Mouse (Mus musculus) forebrain, embryonic 11.5 days (tissue): ENCODE data around the gene Mbd3. TPM values are rescaled to one million over a fixed set of nuclear protein-coding genes. Genes with fewer than 3 reads are reported as not detected.

Experiments used
- ATAC-seq: fragments of 200-750 bp; cut with Nextera tagmentation; replicated peaks from 2 replicates; pipeline ENCODE4 v1.8.0; 2017; ENCODE audit warnings: moderate TSS enrichment; ENCODE audit not compliant: low FRiP score
- DNase-seq: peaks from one replicate; pipeline ENCODE4 v3.0.0-alpha.2; 2017; ENCODE audit warnings: low spot score
- H3K27ac ChIP-seq: fragments of 300-500 bp; sonication (generic); 2 replicates; pipeline ENCODE4 v1.5.1; 2014; ENCODE audit warnings: low read depth, low read length
- H3K27me3 ChIP-seq: fragments of 300-500 bp; sonication (generic); 2 replicates; pipeline ENCODE4 v1.6.1; 2014; ENCODE audit warnings: mild to moderate bottlenecking, low read length, mixed read lengths; ENCODE audit not compliant: control insufficient read depth, insufficient read depth
- H3K36me3 ChIP-seq: fragments of 300-500 bp; sonication (generic); 2 replicates; pipeline ENCODE4 v1.6.1; 2014; ENCODE audit warnings: mild to moderate bottlenecking, low read length, moderate library complexity, mixed read lengths; ENCODE audit not compliant: control insufficient read depth, insufficient read depth
- H3K4me1 ChIP-seq: fragments of 300-500 bp; sonication (generic); replicated peaks from 2 replicates; pipeline ENCODE4 v1.6.1; 2014; ENCODE audit warnings: low read length, mixed read lengths; ENCODE audit not compliant: control insufficient read depth, insufficient read depth
- H3K4me2 ChIP-seq: fragments of 300-500 bp; sonication (generic); 2 replicates; pipeline ENCODE4 v1.6.1; 2014; ENCODE audit warnings: low read depth, mild to moderate bottlenecking, low read length, moderate library complexity, mixed read lengths; ENCODE audit not compliant: severe bottlenecking
- H3K4me3 ChIP-seq: fragments of 300-500 bp; sonication (generic); 2 replicates; pipeline ENCODE4 v1.5.1; 2014; ENCODE audit warnings: low read depth, low read length
- H3K9ac ChIP-seq: fragments of 300-500 bp; sonication (generic); 2 replicates; pipeline ENCODE4 v1.6.1; 2014; ENCODE audit warnings: low read length
- H3K9me3 ChIP-seq: fragments of 300-500 bp; sonication (generic); 2 replicates; pipeline ENCODE4 v1.6.1; 2016; ENCODE audit warnings: low read length, mixed read lengths; ENCODE audit not compliant: control insufficient read depth
- WGBS: fragments of 180-500 bp; shearing (Covaris S2); extraction: QIAGEN DNeasy Blood & Tissue Kit; methylation state at CpG from one replicate; pipeline ENCODE4 v1.1.7; 2014; 5-methylcytosine and 5-hydroxymethylcytosine counted together
- polyA plus RNA-seq: library from polyadenylated mRNA; unstranded; fragments of >200 nt; fragmentation: Nextera tagmentation; extraction: Ambion mirVana; gene quantifications from 2 replicates; pipeline ENCODE4 v1.2.1, GENCODE M21; 2014

The Mbd3 gene
- polyA plus RNA-seq, 1 experiment from 2014 or later, result 276 TPM

- Histone ChIP-seq H3K4me3 (peak overlapping the region; percentile 79), H3K36me3 (peaks cover 25% of the 10 kb centered on the region), H3K27me3 (no peaks in the 10 kb centered on the region), H3K9ac (peak overlapping the region; percentile 97), H3K4me2 (peak overlapping the region; percentile 64; the same call in 1 of the 2 replicates), H3K27ac (peak overlapping the region; percentile 98; the same call in 1 of the 2 replicates), H3K4me1 (peaks cover 17% of the 10 kb centered on the region), H3K9me3 (no peaks in the 10 kb centered on the region)
- DNase-seq (no peak), ATAC-seq (no peak)
- 91% methylated on average over 11 of the region's 11 CpGs for WGBS
Measured at GRCm38 (mm10) chr10:80396822-80397523, 2.4 kb downstream of the Mbd3 start.

- no peak overlapping the region for H3K4me3 ChIP-seq
- peaks cover 31% of the 10 kb centered on the region for H3K36me3 ChIP-seq
- H3K4me2 ChIP-seq, result no peak overlapping the region
- H3K9me3 ChIP-seq, result no peaks in the 10 kb centered on the region
- H3K27ac ChIP-seq, result no peak overlapping the region
- H3K4me1 ChIP-seq, result peaks cover 11% of the 10 kb centered on the region
- 97% methylated on average over 35 of the region's 35 CpGs for WGBS
- H3K27me3 ChIP-seq, result no peaks in the 10 kb centered on the region
- no peak for DNase-seq
- no peak overlapping the region for H3K9ac ChIP-seq
- ATAC-seq, result no peak
Measured at GRCm38 (mm10) chr10:80395025-80395627, 4.2 kb downstream of the Mbd3 start.

GRCm38 (mm10) chr10:80392687-80393086 is 6.7 kb downstream of the Mbd3 start:
- Histone ChIP-seq H3K9ac (no peak overlapping the region), H3K4me3 (no peak overlapping the region), H3K27me3 (no peaks in the 10 kb centered on the region), H3K36me3 (peaks cover 31% of the 10 kb centered on the region), H3K4me2 (no peak overlapping the region), H3K9me3 (no peaks in the 10 kb centered on the region), H3K4me1 (peaks cover 16% of the 10 kb centered on the region), H3K27ac (no peak overlapping the region)
- ATAC-seq, result no peak
- 87% methylated on average over 5 of the region's 5 CpGs for WGBS
- no peak for DNase-seq

GRCm38 (mm10) chr10:80390697-80391096 is 8.7 kb downstream of the Mbd3 start:
- Histone ChIP-seq H3K27me3 (no peaks in the 10 kb centered on the region), H3K9me3 (no peaks in the 10 kb centered on the region), H3K4me1 (peaks cover 9% of the 10 kb centered on the region; the same call in 1 of the 2 replicates), H3K27ac (no peak overlapping the region), H3K36me3 (peaks cover 31% of the 10 kb centered on the region), H3K4me3 (no peak overlapping the region), H3K9ac (no peak overlapping the region), H3K4me2 (no peak overlapping the region)
- WGBS, result 90% methylated on average over 9 of the region's 9 CpGs
- no peak for ATAC-seq
- DNase-seq, result no peak

- 87% methylated on average over 4 of the region's 4 CpGs for WGBS
- no peak for ATAC-seq
- DNase-seq, result no peak
- Histone ChIP-seq H3K4me3 (no peak overlapping the region), H3K4me2 (no peak overlapping the region), H3K9ac (no peak overlapping the region), H3K36me3 (peaks cover 25% of the 10 kb centered on the region), H3K9me3 (no peaks in the 10 kb centered on the region), H3K4me1 (peaks cover 21% of the 10 kb centered on the region), H3K27ac (no peak overlapping the region), H3K27me3 (no peaks in the 10 kb centered on the region)
Measured at GRCm38 (mm10) chr10:80389185-80389708, 10.1 kb downstream of the Mbd3 start.

- Histone ChIP-seq H3K4me2 (no peak overlapping the region), H3K4me1 (peaks cover 21% of the 10 kb centered on the region), H3K9ac (no peak overlapping the region; the same call in 1 of the 2 replicates), H3K4me3 (no peak overlapping the region), H3K36me3 (peaks cover 20% of the 10 kb centered on the region), H3K27me3 (no peaks in the 10 kb centered on the region), H3K9me3 (no peaks in the 10 kb centered on the region), H3K27ac (no peak overlapping the region)
- WGBS, result 24% methylated on average over 2 of the region's 2 CpGs
- DNase-seq, result no peak
- ATAC-seq, result no peak
Measured at GRCm38 (mm10) chr10:80388731-80389130, 10.6 kb downstream of the Mbd3 start.

- peak; percentile 34 for ATAC-seq
- Histone ChIP-seq H3K27me3 (no peaks in the 10 kb centered on the region), H3K4me2 (peak within 1 kb of the TSS; percentile 94), H3K9me3 (no peaks in the 10 kb centered on the region), H3K9ac (peak within 1 kb of the TSS; percentile 77), H3K27ac (peak within 1 kb of the TSS; percentile 79), H3K4me3 (peak within 1 kb of the TSS; percentile 98), H3K4me1 (peaks cover 22% of the 10 kb centered on the region), H3K36me3 (peaks cover 11% of the 10 kb centered on the region; the same call in 1 of the 2 replicates)
- DNase-seq, result peak; percentile 97
- 0% methylated on average over 21 of the region's 61 CpGs for WGBS
Measured at GRCm38 (mm10) chr10:80387522-80387959, 11.8 kb downstream of the Mbd3 start, which contains the start of gene Mex3d. TSS of gene Mex3d (minus strand) at chr10:80387659.

- ATAC-seq, result 0 out of 2 replicates have a peak, but pooled peaks have one; percentile 0
- Histone ChIP-seq H3K4me1 (peaks cover 22% of the 10 kb centered on the region), H3K27ac (peak overlapping the region; percentile 79), H3K4me3 (peak overlapping the region; percentile 98), H3K9ac (peak overlapping the region; percentile 77), H3K27me3 (no peaks in the 10 kb centered on the region), H3K36me3 (peaks cover 10% of the 10 kb centered on the region), H3K4me2 (peak overlapping the region; percentile 80), H3K9me3 (no peaks in the 10 kb centered on the region)
- peak; percentile 77 for DNase-seq
- WGBS, result under 1% methylated on average over 73 of the region's 94 CpGs
Measured at GRCm38 (mm10) chr10:80386735-80387471, 12.4 kb downstream of the Mbd3 start.
